ENCODE assay signal across 8 mouse cellular contexts in genomic region chr6:51489787-51490186, GRCm38 (mm10). TPM values are rescaled to one million over a fixed set of nuclear protein-coding genes. Genes with fewer than 3 reads are reported as not detected.
DNase-seq lines count a peak whose midpoint lies in the region; ATAC-seq lines count a peak whose summit lies in the region.

No protein-coding gene starts in this region.

- no peak for ATAC-seq in CD4-positive, CD25-positive, alpha-beta regulatory T cell, adult 4 months

- peak; percentile 8 to 66 for DNase-seq in urinary bladder, postnatal 36 days (ENCODE audit: low spot score in 2 of 2)
- DNase-seq in urinary bladder, postnatal 10 days (ENCODE audit: low spot score) = no peak
- DNase-seq in fibroblast of lung, adult 2 months (ENCODE audit: low read depth) = peak; percentile 66
- DNase-seq in heart, postnatal 4 days = peak; percentile 23
- peak; percentile 89 for DNase-seq in skeletal muscle tissue, adult 2 months (ENCODE audit: low read depth, low spot score)
- no peak for DNase-seq in layer of hippocampus, adult 18-20 months (ENCODE audit: low spot score in 2 of 2)
- no peak for DNase-seq in layer of hippocampus, adult 9-10 months (ENCODE audit: low spot score)

RNA-seq across cellular contexts. Expression of gene Cbx3, which starts 19.6 kb away (rescaled TPM):
- 100 to 1,000 TPM; 172 to 178 TPM for total RNA-seq in heart, postnatal 4 days (2021)
- 100 to 1,000 TPM; 577 to 675 TPM for polyA plus RNA-seq in CD4-positive, CD25-positive, alpha-beta regulatory T cell, adult 4 months (2017; shearing (Covaris generic))
- 100 to 1,000 TPM; 130 to 142 TPM for total RNA-seq in layer of hippocampus, adult 18-20 months (2021)

RNA-seq across cellular contexts. Expression of gene Hnrnpa2b1, which starts 20.1 kb away (rescaled TPM):
- total RNA-seq in heart, postnatal 4 days (2021) = 100 to 1,000 TPM; 646 to 668 TPM
- polyA plus RNA-seq in CD4-positive, CD25-positive, alpha-beta regulatory T cell, adult 4 months (2017; shearing (Covaris generic)) = 1,000 to 10,000 TPM; 1,098 to 1,432 TPM
- 100 to 1,000 TPM; 482 to 501 TPM for total RNA-seq in layer of hippocampus, adult 18-20 months (2021)

RNA-seq across cellular contexts. Expression of gene Snx10, which starts 33.9 kb away (rescaled TPM):
- total RNA-seq in heart, postnatal 4 days (2021) = 10 to 100 TPM in 1 of 2 experiments, 1 to 10 TPM in 1; 7.9 to 10.4 TPM
- polyA plus RNA-seq in CD4-positive, CD25-positive, alpha-beta regulatory T cell, adult 4 months (2017; shearing (Covaris generic)) = 10 to 100 TPM; 27.6 to 32.1 TPM
- total RNA-seq in layer of hippocampus, adult 18-20 months (2021) = 100 to 1,000 TPM; 101 to 110 TPM

RNA-seq across cellular contexts. Expression of gene Nfe2l3, which starts 57.3 kb away (rescaled TPM):
- total RNA-seq in heart, postnatal 4 days (2021) = 1 to 10 TPM; 1.1 to 2.2 TPM
- 1 to 10 TPM in 1 of 2 experiments, under 1 TPM in 1; 0.84 to 1.1 TPM for polyA plus RNA-seq in CD4-positive, CD25-positive, alpha-beta regulatory T cell, adult 4 months (2017; shearing (Covaris generic))
- 1 to 10 TPM; 3.2 to 3.7 TPM for total RNA-seq in layer of hippocampus, adult 18-20 months (2021)

Comparison
In these comparisons a context has a peak if more than half of its experiments do, and no peak if none do; other contexts are left out.
1. DNase-seq: peak in urinary bladder, postnatal 36 days (2 of 2), fibroblast of lung, adult 2 months (single experiment), heart, postnatal 4 days (single experiment) and skeletal muscle tissue, adult 2 months (single experiment); none in urinary bladder, postnatal 10 days (single experiment), layer of hippocampus, adult 18-20 months (0 of 2) and layer of hippocampus, adult 9-10 months (single experiment).
2. RNA of gene Snx10, which starts 33.9 kb away (total RNA-seq): 101 to 110 TPM in layer of hippocampus, adult 18-20 months; 7.9 to 10.4 TPM in heart, postnatal 4 days; every median in the first group is over 4 times any median in the second.